Mouse (Mus musculus): ENCODE results near the gene Krt33b.

- TF ChIP-seq POLR2A (IDR thresholded peaks at IDR 0.05; ENCODE audit: low read depth, low read length) (no peak), HCFC1 (IDR thresholded peaks at IDR 0.05; ENCODE audit: low read depth, low read length) (no peak), CHD1 (IDR thresholded peaks at IDR 0.05; ENCODE audit: low read depth, low read length) (no peak), SMC3 (IDR thresholded peaks at IDR 0.05; ENCODE audit: low read depth, low read length) (no peak)
Observed at GRCm38 (mm10) chr11:100047193-100047592, 17.5 kb upstream of the Krt33b start.
